Mouse (Mus musculus) neural tube, postnatal 0 days (tissue): ENCODE data around the gene Bend4. TPM values are rescaled to one million over a fixed set of nuclear protein-coding genes. Genes with fewer than 3 reads are reported as not detected.

ENCODE experiments used
- polyA plus RNA-seq: library from polyadenylated mRNA; unstranded; fragments of >200 nt; fragmentation: Nextera tagmentation; extraction: Ambion mirVana; gene quantifications from 2 replicates; pipeline ENCODE4 v1.2.1, GENCODE M21; 2015

Gene Bend4
- 7.7 and 9.2 TPM in 2 replicates for polyA plus RNA-seq

DNA sequence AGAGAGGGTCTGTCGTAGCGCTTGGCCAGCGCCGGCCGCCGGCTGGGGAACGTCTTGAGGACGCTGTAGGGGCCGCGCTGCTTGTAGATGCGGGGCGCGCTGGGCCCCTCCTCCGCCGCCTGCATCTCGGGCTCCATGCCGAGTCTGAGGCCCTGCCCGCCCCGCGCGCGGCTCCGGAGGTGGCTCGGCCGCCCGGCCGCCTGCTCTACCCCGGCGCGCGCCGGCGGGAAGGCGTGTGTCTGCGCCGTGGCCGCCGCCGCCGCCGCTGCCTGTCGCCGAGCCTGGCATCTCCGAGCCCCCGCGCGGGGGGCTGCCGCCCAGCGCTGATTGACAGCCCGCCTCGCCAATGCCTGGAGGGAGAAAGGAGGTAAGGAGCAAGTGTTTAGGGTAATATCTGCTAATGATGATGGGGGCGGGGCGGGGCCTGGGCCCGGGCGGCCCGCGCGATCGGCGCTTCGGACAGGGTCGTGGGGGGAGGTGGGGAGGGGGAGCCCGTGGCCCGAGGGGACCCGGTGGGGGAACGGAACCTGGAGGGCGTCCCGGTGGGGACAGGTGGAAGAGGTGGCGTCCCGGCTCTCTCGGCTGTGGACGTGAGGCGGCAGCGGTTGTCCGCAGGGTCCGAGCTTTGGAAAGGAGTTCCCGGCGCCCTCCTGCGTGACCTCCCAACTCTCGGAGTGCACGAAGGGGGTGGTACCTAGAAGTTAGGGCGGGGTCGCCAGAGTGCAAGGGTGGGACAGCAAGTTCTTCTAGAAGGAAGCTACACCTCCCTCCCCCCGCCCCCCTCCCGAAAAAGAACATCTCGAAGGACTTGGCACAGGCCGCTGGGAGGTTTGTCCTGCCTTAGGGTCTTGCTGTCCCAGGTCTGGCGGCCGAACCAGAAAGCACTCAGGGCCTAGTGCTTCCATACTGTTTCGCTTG is at the start of gene Bend4:
TSS of gene Bend4 (minus strand) at position 868 of the 918 bp plus-strand sequence.

Other genes starting within 250 kb of the Bend4 start
- 65.2 and 69.0 TPM in 2 replicates for gene Tmem33, start 167.7 kb downstream of the Bend4 start, polyA plus RNA-seq
- 171 and 196 TPM in 2 replicates for gene Slc30a9, start 121.4 kb downstream of the Bend4 start, polyA plus RNA-seq
- 2.8 and 3.1 TPM in 2 replicates for gene Shisa3, start 179.6 kb upstream of the Bend4 start, polyA plus RNA-seq